Mouse (Mus musculus): ENCODE measurements around the gene Gdf15.
A peak's percentile ranks its signal among the peaks of the same experiment; 100 is the strongest.

Gdf15 gene

DNA sequence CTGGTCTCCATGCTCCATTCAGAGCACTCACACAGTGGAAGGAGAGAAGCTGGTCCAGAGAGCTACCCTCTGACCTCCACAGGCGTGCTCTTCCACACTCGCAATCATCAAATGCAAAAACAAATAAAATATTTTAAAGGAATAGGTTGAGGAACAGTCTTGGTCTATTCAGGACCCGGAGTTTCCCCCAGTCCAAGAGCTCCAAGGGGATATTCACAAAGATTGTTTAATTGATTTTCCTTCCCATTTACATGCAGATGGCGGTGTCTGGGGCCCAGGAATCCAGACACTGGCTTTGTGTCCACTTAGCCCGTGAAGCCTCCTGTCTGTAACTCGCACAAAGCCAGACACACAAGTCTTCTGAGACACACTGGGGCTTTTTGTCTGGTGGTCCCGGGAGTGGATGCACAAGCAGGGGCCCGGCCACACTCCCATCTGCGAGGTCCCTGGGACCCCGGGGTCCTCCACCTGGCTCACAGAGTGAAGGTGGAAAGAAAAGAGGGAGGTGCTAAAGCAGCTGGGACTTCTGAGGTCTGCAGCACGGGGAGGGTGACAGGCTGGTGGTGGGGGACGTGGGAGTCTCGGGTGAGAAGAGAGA lies 24.0 kb upstream of the Gdf15 start:
- no peak for DNase-seq

GRCm38 (mm10) chr8:70655469-70655868 lies 23.2 kb upstream of the Gdf15 start:
- DNase-seq, result no peak

- DNase-seq, result peak in 1 of 2 experiments; percentile 35
These were observed 21.9 kb upstream of the Gdf15 start for GRCm38 (mm10) chr8:70654121-70654520.

DNA sequence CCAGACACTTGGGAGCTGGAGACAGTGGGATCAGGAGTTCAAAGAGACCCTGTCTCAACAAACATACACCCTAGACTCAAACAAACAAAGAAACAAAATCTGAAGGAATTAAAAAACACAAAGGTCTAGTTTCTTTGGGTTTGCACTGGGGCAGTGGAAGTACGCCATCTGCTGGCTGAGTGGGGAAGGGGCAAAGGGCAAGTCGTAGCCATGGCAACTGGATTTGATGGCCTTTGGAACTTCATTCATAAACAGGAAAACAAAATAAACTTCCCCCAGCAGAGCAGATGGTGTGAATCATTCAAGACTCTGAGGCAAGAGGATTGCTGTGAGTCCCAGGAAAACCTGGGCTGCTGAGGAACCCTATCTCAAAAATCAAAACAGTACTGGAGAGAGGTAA lies 21.0 kb upstream of the Gdf15 start:
- DNase-seq, result peak; percentile 45 to 69

GRCm38 (mm10) chr8:70650351-70650750 lies 18.1 kb upstream of the Gdf15 start:
- no peak for DNase-seq

DNA sequence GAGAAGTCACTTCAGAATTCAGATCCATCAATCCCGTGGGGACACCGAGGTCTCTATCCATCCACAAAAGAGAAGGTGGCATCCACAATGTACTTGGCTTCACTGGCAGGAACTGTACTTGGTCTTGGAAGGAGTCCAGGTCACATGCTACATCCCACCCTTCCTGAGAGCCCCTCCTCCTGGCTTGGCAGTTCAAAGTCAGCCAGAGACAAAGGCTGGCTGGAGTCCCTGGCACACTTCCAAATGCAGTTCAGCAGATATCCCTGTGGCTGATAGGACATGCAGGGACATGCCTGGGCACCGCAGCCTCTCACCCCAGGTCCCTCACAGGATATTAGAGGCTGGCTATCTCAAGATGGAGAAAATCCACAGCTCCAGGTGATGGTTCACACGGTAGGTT lies 17.1 kb upstream of the Gdf15 start:
- no peak for DNase-seq

DNA sequence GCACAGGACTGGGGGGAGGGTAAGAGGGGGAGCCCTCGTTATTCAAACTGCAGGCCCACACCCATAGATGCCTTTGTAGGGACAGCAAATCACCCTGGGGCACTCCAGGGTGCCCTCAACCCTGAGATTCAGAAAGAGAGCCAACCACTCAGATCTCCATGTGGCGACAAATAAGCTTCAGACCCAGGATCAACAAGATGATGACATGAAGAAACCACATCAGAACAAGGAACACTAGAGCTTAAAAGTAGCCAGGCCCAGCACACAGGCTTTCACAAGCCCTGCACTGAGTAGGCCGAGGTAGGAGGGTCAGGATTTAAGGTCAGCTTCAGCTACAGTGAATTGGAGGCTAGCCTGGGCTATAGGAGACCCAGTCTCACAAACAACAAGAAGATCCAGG lies 16.7 kb upstream of the Gdf15 start:
- no peak for DNase-seq

- DNase-seq, result no peak
These were observed 15.8 kb upstream of the Gdf15 start for GRCm38 (mm10) chr8:70648164-70648442.

GRCm38 (mm10) chr8:70647343-70648163 lies 15.3 kb upstream of the Gdf15 start:
- DNase-seq, result no peak

- no peak for DNase-seq
These were observed 14.5 kb upstream of the Gdf15 start for GRCm38 (mm10) chr8:70646775-70647174.

DNA sequence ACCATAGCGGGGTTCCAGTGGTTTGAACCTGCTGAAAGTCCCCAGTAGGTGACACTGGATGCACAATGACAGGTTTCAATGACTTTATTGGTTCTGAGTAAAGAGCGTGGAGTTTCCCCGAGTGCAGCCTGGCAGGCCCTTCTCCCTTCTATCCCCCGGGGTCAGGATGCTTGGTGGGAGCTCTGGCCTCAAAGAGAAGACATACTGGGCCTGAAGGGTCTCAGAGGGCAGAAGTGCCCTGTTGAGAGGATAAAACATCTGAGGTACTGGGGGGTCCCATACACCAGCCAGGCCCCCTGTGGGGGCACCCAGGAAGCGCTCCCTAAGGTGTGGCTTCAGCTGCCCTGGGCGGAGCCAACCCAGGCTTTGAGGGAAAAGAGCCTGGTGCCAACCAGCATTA lies 14.1 kb upstream of the Gdf15 start:
- DNase-seq, result no peak

DNA sequence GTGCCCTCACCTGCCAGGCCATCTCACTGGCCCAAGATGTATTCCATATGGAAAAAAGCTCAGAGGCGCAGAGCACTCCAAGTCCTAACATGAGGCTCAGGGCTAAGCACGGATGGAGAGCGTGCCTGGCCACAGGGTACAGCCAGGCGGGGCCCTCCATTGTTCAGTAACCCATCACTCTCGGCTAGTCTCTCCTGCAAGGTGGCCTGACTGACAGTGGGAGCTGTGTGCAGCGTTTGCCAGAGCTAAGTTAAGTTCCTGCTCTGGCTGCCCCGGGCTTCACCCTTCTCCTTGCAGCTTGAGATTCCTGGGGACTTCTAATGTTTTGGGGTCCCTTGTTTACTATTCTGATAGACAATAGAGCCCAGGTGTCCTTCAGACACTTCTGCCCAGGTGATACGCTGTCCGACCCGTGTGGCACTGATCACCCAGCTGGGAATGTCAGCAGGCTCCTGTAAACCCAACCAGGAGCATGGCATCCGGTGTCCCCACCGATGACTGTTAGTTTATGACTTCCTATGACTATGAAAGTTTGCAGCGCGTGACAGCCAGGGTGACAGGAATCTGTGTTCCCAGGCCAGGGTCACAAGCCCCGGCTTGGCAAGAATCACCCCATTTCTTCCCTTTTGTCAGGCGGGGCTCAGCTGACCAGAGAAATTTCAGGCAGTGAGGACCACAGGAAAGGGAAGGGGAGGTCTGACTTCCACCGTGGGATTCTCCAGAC lies 13.4 kb upstream of the Gdf15 start:
- no peak for DNase-seq

GRCm38 (mm10) chr8:70644065-70644464 lies 11.8 kb upstream of the Gdf15 start:
- no peak for DNase-seq

- no peak for DNase-seq
These were observed 10.8 kb upstream of the Gdf15 start for GRCm38 (mm10) chr8:70643019-70643418.

DNA sequence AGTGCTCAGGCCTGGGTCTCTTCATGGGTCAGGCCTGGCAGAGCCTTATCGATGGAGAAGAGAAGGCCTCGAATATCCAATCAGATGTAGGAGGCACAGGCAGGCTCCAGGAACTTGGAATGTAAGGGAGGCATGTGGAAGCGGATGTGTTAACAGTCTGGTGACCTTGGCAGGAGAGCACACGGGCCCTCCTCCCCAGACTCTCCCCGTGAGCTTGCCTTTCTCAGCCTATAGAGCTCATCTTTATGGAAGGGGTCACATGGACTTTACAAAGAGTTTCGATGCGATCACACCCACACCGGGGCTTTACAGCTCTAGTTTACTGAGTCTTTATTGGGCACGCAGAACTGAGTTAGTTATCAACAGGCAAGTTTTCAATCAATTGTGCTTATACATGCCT lies 6.5 kb upstream of the Gdf15 start:
- DNase-seq, result no peak

- DNase-seq, result no peak
These were observed 4.6 kb upstream of the Gdf15 start for GRCm38 (mm10) chr8:70636838-70637237.

DNA sequence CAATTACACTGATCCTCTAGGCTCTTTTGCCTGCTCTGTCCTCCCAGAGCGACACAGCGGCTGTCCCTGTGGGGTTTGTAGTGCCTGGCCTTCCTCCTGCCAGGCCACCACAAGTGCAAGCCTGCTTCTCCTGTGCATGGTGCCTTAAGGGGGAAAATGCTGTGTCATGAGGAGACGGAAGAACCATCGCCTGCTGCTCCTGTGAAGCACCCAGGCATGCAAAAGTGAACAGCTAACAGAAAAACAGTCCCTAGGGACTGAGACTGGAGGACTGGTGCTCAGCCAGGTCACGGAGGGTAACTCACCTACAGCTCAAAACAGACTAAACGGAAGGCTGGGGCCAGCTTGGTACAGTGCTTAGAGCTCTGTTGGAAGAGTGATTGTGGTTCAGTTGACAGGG lies 3.3 kb upstream of the Gdf15 start:
- peak in 1 of 2 experiments; percentile 60 for DNase-seq

DNA sequence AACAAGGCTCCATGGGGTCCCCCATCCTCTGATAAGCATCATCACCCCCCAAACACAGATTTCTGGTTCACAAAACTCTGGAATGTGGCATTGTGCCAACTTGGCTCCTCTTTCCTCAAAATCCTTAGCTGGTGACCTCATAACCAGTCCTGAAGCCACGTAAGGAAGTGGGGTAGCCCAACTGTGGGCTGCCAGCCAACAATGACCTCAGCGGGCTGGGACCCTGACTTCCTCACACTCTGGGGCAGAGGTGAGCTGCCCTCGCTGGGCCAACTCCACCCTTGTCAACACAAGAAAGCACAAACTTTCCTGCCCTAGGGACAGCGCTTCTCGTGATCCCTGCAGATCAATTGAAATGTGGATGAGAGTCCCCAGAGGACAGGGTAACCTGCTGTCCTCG lies 1.8 kb upstream of the Gdf15 start:
- DNase-seq, result no peak

DNA sequence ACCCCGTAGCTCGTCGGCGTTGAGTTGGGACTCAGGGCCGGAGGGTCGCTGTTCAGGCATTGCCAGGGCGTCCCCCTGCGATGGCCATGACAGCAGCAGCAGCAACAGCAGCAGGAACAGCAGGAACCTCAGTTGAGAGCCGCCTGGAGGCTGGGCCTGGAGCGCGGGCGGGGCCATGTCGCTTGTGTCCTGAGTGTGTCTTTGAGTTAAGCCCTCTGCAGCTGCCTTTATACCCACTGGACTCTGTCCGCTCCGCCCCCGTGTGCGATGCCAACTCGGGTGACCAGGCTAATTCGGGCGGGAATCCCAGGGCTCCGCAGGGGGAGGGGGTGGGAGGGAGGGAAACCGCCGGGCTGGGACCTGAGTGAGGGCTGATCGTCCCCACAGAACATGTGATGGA lies 820 bp downstream of the Gdf15 start:
- no peak for DNase-seq

- no peak for DNase-seq
These were observed 1.5 kb downstream of the Gdf15 start for GRCm38 (mm10) chr8:70630532-70631381.

DNA sequence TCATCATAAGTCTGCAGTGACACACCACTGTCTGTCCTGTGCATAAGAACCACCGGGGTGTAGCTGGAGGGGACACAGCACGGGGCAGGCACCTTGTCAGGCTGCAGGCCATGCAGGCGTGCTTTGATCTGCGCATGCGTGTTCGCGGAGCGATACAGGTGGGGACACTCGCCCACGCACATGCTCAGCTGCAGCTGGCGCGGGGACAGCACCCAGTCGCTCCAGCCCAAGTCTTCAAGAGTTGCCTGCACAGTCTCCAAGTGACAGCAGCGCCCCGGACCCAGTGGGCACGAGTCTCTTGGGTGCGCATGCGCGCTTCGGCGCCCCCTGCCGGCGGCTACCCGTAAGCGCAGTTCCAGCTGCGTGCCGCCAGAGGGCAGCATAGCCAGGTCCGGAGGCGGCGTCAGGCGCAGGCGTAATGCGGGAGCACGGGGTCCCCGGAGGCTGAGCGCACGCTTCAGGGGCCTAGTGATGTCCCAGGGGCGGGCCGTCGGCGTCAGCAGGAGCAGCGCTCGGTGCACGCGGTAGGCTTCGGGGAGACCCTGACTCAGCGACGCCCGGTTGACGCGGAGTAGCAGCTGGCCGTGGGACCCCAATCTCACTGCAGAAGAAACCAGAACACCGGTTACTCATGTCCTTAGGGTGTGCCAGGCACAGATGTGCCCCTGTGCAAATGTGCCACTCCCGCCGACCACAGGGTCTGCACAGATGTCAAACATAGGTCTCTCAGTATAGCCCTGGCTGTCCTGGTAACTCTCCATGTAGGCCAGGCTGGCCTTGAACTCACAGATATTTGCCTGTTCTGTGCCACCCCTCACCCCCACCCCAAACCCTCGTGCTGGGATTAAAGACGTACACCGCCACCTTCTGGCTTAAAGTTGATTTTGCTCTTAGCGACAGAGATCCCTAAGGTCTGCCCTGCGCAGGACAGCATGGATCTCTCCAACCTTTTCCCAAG lies 2.4 kb downstream of the Gdf15 start:
- peak; percentile 82 to 93 for DNase-seq

- DNase-seq, result no peak
These were observed 3.2 kb downstream of the Gdf15 start for GRCm38 (mm10) chr8:70628986-70629490.
